Mouse (Mus musculus): ENCODE measurements around the gene 2610528J11Rik.
"Not testable (repeated sequence)": the region's sequence is repeated elsewhere in the genome, so short reads cannot be mapped to it uniquely, and the experiment has no call there.

2610528J11Rik gene

GRCm38 (mm10) chr4:118526408-118527334 lies at the start of gene 2610528J11Rik:
TSS of gene 2610528J11Rik (plus strand) at chr4:118526999.
- DNase-seq = no peak

- DNase-seq = peak; percentile 18
Measured at GRCm38 (mm10) chr4:118489717-118490132, 37.1 kb upstream of the 2610528J11Rik start, which contains the start of gene Tie1. TSS of gene Tie1 (minus strand) at chr4:118490061.

- no peak for DNase-seq
Measured at GRCm38 (mm10) chr4:118490461-118490860, 36.3 kb upstream of the 2610528J11Rik start.

GRCm38 (mm10) chr4:118500171-118500724 lies 26.6 kb upstream of the 2610528J11Rik start:
- DNase-seq = no peak

GRCm38 (mm10) chr4:118500792-118501191 lies 26.0 kb upstream of the 2610528J11Rik start:
- no peak for DNase-seq

- DNase-seq = no peak
Measured at GRCm38 (mm10) chr4:118505551-118505950, 21.2 kb upstream of the 2610528J11Rik start.

- not testable (repeated sequence) for DNase-seq
Measured at GRCm38 (mm10) chr4:118507171-118507570, 19.6 kb upstream of the 2610528J11Rik start.

GRCm38 (mm10) chr4:118509050-118509449 lies 17.7 kb upstream of the 2610528J11Rik start:
- DNase-seq = peak; percentile 37

- DNase-seq = peak; percentile 59
Measured at GRCm38 (mm10) chr4:118516699-118517496, 9.9 kb upstream of the 2610528J11Rik start.

GRCm38 (mm10) chr4:118517497-118518146 lies 9.2 kb upstream of the 2610528J11Rik start:
- DNase-seq = no peak

GRCm38 (mm10) chr4:118518208-118518607 lies 8.6 kb upstream of the 2610528J11Rik start:
- no peak for DNase-seq

- no peak for DNase-seq
Measured at GRCm38 (mm10) chr4:118522248-118522647, 4.6 kb upstream of the 2610528J11Rik start.

- DNase-seq = no peak
Measured at GRCm38 (mm10) chr4:118523976-118524375, 2.8 kb upstream of the 2610528J11Rik start.

GRCm38 (mm10) chr4:118525779-118526178 lies 1.0 kb upstream of the 2610528J11Rik start:
- DNase-seq = no peak

- DNase-seq = no peak
Measured at GRCm38 (mm10) chr4:118527335-118527681, 509 bp downstream of the 2610528J11Rik start.

- DNase-seq = no peak
Measured at GRCm38 (mm10) chr4:118527720-118528119, 921 bp downstream of the 2610528J11Rik start.

- DNase-seq = no peak
Measured at GRCm38 (mm10) chr4:118532663-118533062, 5.9 kb downstream of the 2610528J11Rik start.

- no peak for DNase-seq
Measured at GRCm38 (mm10) chr4:118533156-118533555, 6.4 kb downstream of the 2610528J11Rik start.

GRCm38 (mm10) chr4:118533605-118534004 lies 6.8 kb downstream of the 2610528J11Rik start:
- no peak for DNase-seq

GRCm38 (mm10) chr4:118535610-118536009 lies 8.8 kb downstream of the 2610528J11Rik start:
- no peak for DNase-seq

- DNase-seq = no peak
Measured at GRCm38 (mm10) chr4:118537801-118538200, 11.0 kb downstream of the 2610528J11Rik start.

GRCm38 (mm10) chr4:118539904-118540303 lies 13.1 kb downstream of the 2610528J11Rik start:
- no peak for DNase-seq
